13 mouse cellular contexts compared by ENCODE assay signal in genomic region chr4:128401591-128401990, GRCm38 (mm10).
"Had no signal": no experiment of that assay in that cellular context is flagged by ENCODE, and none has a peak within 500 bp of the region (broad histone marks: within the 10 kb centered on the region; RNA-seq: fewer than 3 reads in every experiment).

No protein-coding gene starts in this region.

- H3K9me3 ChIP-seq: lung, embryonic 15.5 days had no signal

- H3K9ac ChIP-seq: liver, embryonic 13.5 days; liver, postnatal 0 days; lung, embryonic 15.5 days had no signal

- H3K4me3 ChIP-seq: liver, embryonic 13.5 days; lung, embryonic 15.5 days had no signal

- H3K36me3 ChIP-seq: liver, embryonic 13.5 days; lung, embryonic 15.5 days had no signal

- ATAC-seq: hindbrain, postnatal 0 days; liver, postnatal 0 days had no signal

- H3K4me1 ChIP-seq: liver, embryonic 13.5 days had no signal

- DNase-seq: kidney, adult 11 months; kidney, adult 9 months; kidney, postnatal 36 days; left cerebral cortex, postnatal 4 days; liver; liver, embryonic 13.5 days; liver, postnatal 0 days; right cerebral cortex, adult 18-20 months; right cerebral cortex, postnatal 25 days; thymus, postnatal 36 days had no signal

- H3K27ac ChIP-seq: hindbrain, postnatal 0 days; kidney, postnatal 0 days; liver, embryonic 13.5 days; lung, embryonic 15.5 days had no signal

- H3K4me2 ChIP-seq: liver, embryonic 13.5 days; lung, embryonic 15.5 days had no signal

- H3K27me3 ChIP-seq: liver, embryonic 13.5 days; lung, embryonic 15.5 days had no signal
